Mouse (Mus musculus) left cerebral cortex, adult 9 months (tissue): Measurements from ENCODE around the gene Rbbp8nl.
A peak's percentile ranks its signal among the peaks of the same experiment; 100 is the strongest.
"Not testable (repeated sequence)": the region's sequence is repeated elsewhere in the genome, so short reads cannot be mapped to it uniquely, and the experiment has no call there.

Experiments used
- DNase-seq, 2 experiments: peaks; one replicate each; pipeline ENCODE4 v3.0.0; 2022; ENCODE audit warnings: low spot score in 2 of 2

Gene Rbbp8nl

GRCm38 (mm10) chr2:180288966-180289365 lies 713 bp downstream of the Rbbp8nl start:
- DNase-seq, result no peak

GRCm38 (mm10) chr2:180279321-180279720 lies 10.4 kb downstream of the Rbbp8nl start:
- no peak for DNase-seq

DNA sequence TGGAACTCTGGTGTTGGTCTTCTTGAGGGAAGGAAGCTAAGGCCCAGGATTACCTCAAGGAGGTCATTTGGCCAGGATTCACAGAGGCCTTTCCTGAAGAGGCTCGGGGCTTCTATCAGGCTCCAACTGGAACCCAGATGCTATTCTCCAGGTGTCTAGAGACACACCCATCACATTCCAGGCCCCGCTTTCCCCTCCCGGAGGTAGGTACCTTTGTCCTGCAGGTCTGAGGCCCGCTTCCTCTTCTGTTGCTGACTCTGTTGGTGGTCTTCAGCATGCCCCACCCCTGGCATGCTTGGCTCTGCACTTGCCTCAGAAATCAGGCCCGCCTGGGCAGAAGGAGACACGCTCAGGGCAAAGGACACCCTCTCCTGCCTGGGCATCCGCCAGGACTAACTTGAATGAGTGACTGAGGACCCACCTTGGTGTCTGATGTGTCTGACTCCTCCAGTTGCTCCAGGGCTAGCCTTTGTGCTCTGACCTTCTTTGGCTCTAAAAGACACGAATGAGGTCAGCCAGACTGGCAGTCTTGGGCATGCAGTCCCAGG lies 11.8 kb downstream of the Rbbp8nl start:
- DNase-seq, result no peak

GRCm38 (mm10) chr2:180276851-180277259 lies 12.8 kb downstream of the Rbbp8nl start:
- DNase-seq, result no peak

DNA sequence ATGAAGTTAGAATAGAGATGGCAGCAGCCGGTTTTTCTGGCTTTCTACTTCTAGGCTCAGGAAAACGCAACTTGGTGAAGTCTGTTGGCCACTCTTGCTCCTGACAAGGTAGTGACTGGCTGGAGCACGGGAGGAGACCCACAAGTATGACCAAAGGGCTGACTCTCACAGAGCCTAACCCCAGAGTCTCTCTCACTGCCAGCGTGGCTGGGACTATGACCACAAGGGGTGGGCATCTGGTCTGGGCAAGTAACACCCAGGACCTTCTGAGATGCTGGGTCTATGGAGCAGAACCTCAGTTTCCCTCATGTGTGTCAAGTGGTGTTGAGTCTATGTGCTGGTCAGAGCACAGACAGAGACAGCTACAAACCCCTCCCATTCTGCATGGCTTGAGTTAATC lies 13.3 kb downstream of the Rbbp8nl start:
- DNase-seq, result no peak

DNA sequence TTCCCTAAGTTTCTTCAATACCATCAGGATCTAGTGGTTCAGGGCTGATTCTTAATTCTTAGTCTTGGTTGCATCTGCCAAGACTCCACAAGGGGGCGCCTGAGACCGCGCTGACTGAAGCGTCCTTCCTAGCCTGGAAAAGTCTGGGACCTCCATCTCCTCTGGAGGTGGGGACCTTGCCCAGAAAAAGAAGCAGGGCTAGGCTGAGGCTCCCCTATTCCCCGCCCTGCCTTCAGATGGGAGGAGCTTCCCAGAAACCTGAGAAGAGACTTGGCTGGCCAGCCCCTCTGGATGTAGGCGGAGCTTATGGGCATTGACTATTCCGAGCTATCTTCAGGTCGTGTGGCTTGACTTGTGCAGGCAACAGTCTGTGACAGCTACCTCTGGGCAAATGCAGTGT lies 13.8 kb downstream of the Rbbp8nl start:
- DNase-seq, result peak in 1 of 2 experiments; percentile 73

DNA sequence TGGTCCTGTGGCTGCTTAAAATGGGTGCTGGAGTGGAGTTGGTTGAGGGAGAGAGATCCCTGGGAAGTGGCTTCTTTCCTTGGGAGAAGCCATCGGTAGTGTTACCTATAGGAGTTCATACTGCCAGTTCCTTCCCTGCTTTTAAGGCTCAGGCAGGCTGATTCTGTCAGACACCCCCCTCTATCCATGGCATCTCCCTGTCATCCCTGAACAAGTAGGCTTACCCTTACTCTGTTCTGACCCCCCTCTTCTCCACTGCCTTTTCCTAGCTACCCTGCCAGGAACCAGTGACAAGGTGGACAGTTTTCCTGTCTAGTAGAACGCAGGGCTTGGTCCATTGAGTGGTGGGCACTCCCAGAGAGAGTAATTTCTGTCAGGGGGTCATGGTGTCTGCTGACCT lies 15.2 kb downstream of the Rbbp8nl start:
- DNase-seq, result no peak

DNA sequence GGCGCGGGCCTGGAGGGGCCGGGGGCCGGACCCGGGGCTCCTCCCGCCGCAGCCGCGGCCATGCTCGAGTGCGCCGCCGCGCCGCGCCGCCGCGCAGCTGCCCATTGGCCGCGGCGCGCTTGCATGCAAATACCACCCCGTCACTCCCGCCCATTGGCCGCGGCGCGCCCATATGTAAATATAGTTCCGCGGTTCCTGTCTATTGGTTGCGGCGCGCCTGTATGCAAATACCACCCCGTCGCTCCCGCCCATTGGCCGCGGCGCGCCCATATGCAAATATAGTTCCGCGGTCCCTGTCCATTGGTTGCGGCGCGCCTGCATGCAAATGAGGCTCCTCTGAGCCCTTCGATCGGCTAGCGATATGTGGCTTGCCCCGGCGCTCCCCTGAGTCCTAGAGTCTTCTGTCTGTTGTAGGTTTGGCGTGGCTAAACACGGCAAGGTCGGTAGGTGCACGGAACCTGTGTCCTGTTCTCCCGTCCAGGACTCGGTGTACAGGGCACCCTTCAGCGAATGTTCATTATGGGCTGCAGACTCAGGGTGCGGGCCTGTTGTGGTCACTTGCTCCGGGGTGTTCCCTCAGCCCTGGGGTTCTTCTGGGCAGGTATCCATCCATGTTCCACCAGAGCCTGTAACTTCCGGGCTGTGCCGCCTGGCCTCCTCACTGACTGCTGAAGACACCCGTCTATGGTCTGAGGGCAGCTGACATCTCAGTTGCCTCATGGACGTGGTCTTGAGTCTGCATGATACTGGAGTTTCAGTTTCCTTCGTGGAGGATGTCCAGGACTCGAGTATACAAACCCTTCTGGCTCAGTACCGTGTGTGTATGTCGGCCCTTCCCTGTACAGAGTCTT lies 16.1 kb downstream of the Rbbp8nl start, which contains the start of gene Cables2:
Cables2 (minus strand) TSS at position 103 of the 851 bp plus-strand sequence.
- peak; percentile 90 to 94 for DNase-seq

- DNase-seq, result peak in 1 of 2 experiments; percentile 45
Measured at GRCm38 (mm10) chr2:180272884-180273321, 16.8 kb downstream of the Rbbp8nl start.

DNA sequence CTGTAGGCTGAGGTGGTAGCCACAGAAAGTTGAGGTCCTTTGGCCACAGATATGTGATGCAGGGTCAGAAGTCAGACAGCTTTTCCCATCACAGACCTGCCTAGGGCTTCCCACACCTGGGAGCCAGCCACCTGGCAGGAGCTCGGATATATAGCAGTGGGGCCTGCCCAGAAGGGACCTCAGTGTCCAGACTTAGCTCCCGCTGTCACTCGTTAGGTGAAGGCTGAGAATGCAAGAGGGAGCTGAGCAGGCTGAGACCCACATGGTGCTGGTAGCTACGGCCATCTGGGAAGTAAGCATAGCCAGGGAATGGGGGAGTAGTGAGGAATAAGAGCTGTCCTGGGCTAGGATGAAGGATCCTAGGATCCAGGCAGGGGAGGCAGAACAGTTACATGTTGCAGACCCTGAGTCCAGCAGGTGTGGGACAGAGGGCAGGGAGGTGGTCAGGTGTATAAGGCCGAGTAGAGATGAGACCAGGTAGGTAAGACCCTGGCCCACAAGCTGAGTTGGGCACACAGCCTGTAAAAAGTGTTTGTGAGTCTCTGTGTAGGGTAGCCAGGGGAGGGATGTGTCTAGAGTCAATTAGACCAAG lies 17.8 kb downstream of the Rbbp8nl start:
- no peak for DNase-seq

GRCm38 (mm10) chr2:180270537-180271255 lies 19.0 kb downstream of the Rbbp8nl start:
- DNase-seq, result no peak

GRCm38 (mm10) chr2:180269329-180269728 lies 20.4 kb downstream of the Rbbp8nl start:
- no peak for DNase-seq

- DNase-seq, result no peak
Measured at GRCm38 (mm10) chr2:180267955-180268354, 21.7 kb downstream of the Rbbp8nl start.

- no peak for DNase-seq
Measured at GRCm38 (mm10) chr2:180262891-180263290, 26.8 kb downstream of the Rbbp8nl start.

DNA sequence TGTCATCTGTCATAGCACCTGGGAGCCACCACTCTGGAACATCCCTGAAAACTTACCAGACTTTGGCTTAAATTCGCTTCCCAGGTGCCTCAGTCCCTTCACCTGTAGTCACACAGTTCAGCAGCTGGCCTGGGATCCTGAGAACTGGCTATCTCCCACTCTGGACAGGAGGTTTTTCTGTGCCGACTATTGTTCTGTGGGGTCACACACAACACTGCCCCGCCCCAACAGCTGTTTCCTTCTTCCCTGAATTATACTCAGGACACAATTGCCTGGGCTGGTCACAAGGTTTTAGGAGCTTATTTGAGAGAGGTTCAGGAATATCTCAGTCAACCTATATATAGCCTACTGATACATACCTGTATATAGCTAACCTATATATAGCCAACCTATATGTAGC lies 27.2 kb downstream of the Rbbp8nl start:
- no peak for DNase-seq

- DNase-seq, result no peak
Measured at GRCm38 (mm10) chr2:180261901-180262300, 27.8 kb downstream of the Rbbp8nl start.

DNA sequence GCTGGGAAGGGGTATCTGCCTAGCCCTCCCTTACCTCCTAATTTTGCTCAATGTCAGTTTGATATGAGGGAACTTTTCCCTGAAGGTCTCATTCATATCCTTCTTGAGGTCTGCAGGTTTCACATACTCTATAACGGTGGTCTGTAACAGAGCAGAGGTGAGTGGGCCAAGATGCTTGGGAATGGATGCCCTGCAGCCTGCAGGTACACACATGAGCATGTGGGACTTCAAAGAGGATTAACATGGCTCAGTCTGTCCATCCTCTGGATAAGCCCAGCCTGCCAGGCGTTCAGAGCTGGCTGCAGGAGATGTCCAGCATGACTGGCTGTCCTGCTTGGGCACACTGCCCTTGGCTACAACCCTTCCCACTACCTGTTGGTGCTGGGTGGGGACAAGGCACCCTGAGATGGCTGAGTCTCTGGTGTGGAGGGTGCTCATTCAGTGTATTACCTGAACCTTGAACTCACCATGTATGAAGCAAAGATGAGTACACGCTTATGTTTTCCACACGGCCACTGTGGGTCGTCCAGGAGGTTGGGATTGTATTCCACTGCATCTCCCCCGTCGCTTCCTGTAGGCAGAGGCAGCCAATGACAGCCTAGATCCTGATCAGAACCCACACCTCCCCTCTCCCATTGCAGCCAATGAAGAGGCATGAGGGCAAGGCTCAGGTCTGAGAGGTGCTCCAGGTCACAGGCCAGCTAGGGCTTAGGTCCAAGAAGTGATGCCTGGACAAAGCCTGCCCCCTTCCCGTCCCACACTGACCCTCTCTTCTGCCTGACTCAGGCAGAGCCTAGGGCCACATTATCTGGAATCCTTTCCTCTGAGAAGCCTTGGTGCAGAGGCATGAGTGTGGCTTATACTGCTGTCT lies 28.8 kb downstream of the Rbbp8nl start:
- DNase-seq, result no peak

DNA sequence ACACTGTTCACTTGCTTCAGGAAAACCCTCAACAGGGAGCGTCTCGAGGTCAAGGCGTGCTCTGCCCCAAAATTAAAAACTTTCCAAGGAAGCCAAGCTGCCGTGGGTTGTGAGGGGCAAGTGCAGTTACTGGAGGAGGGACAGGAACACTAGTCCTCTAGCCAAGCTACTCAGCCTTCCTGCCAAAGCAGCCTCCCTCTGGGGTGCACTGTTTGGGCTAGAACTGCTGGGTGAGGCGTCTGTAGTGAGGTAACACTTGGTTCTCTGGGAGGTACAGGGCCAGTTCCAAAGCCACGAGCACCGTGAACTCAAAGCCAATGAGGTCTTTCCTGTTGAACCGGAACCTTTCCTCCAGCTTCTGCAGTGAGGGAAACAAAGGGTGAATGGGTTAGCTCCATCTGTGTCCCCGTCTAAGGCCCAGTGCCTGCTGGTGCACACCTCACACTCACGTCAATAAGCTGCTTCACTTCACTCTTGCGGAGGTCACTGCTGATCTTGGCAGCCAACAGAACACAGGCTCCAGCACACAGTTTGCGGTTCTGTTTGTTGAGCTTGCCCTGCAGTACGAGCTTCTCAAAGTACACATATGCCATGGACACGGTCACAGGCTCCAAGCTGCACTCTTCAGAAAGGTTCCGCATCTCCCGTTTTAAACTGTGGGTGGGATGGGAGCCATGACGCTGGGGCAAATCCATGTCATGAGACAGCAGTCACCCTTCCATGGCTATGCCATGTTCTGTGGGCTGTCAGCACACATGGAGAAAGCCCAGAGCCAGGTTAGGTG lies 29.7 kb downstream of the Rbbp8nl start:
- not testable (repeated sequence) for DNase-seq

- not testable (repeated sequence) for DNase-seq
Measured at GRCm38 (mm10) chr2:180258951-180259484, 30.7 kb downstream of the Rbbp8nl start.
